Mouse (Mus musculus) neural tube, embryonic 13.5 days (tissue): ENCODE data around the gene Zfp853. TPM values are rescaled to one million over a fixed set of nuclear protein-coding genes. Genes with fewer than 3 reads are reported as not detected.

Experiments used
- ATAC-seq: fragments of 200-750 bp; cut with Nextera tagmentation; 2 replicates; pipeline ENCODE4 v1.8.0; 2017; ENCODE audit warnings: low read depth, mild to moderate bottlenecking, moderate TSS enrichment, moderate library complexity
- H3K27ac ChIP-seq: fragments of 300-500 bp; sonication (generic); replicated peaks from 2 replicates; pipeline ENCODE4 v1.5.1; 2015; ENCODE audit warnings: moderate library complexity, mild to moderate bottlenecking, inconsistent platforms
- H3K27me3 ChIP-seq: fragments of 300-500 bp; sonication (generic); 2 replicates; pipeline ENCODE4 v1.6.1; 2015; ENCODE audit warnings: mild to moderate bottlenecking, inconsistent platforms
- H3K36me3 ChIP-seq: fragments of 300-500 bp; sonication (generic); 2 replicates; pipeline ENCODE4 v1.6.1; 2015; ENCODE audit warnings: mild to moderate bottlenecking, inconsistent platforms
- H3K4me1 ChIP-seq: fragments of 300-500 bp; sonication (generic); replicated peaks from 2 replicates; pipeline ENCODE4 v1.6.1; 2015; ENCODE audit warnings: inconsistent platforms
- H3K4me2 ChIP-seq: fragments of 300-500 bp; sonication (generic); 2 replicates; pipeline ENCODE4 v1.6.1; 2015; ENCODE audit warnings: inconsistent platforms, mild to moderate bottlenecking, moderate library complexity
- H3K4me3 ChIP-seq: fragments of 300-500 bp; sonication (generic); 2 replicates; pipeline ENCODE4 v1.5.1; 2015; ENCODE audit warnings: mild to moderate bottlenecking, inconsistent platforms
- H3K9ac ChIP-seq: fragments of 300-500 bp; sonication (generic); 2 replicates; pipeline ENCODE4 v1.6.1; 2015; ENCODE audit warnings: moderate library complexity, mild to moderate bottlenecking, inconsistent platforms
- H3K9me3 ChIP-seq: fragments of 300-500 bp; sonication (generic); 2 replicates; pipeline ENCODE4 v1.6.1; 2016; ENCODE audit warnings: inconsistent platforms
- WGBS: fragments of 180-500 bp; shearing (Covaris S2); methylation state at CpG from one replicate; pipeline ENCODE4 v1.1.7; 2015; 5-methylcytosine and 5-hydroxymethylcytosine counted together
- polyA plus RNA-seq: library from polyadenylated mRNA; unstranded; fragments of >200 nt; fragmentation: Nextera tagmentation; extraction: Ambion mirVana; gene quantifications from 2 replicates; pipeline ENCODE4 v1.2.1, GENCODE M21; 2015

The Zfp853 gene
- polyA plus RNA-seq, 1 experiment from 2014 or later = 0.11 TPM

DNA sequence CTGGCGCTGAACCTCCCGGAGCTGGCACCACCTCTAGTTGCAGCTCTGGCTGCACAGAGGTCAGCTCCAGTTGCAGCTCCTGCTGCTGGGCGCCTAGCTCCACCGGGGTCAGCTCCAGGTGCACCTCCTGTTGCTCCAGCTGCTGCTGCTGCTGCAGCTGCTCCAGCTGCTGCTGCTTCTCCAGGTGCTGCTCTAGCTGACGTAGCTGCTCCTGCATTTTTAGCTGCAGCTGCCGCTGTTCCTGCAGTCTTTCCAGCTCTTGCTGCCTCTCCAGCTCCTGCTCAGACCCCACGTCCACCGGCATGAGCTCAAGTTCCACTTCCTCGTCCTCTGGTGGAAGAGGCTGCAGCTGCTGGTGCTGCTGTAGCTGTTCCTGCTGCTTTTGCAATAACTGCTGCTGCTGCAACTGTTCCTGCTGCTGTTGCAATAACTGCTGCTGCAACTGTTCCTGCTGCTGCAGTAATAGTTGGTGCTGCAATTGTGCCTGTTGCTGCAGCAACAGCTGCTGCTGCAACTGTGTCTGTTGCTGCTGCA, 5.0 kb downstream of the Zfp853 start:
- Histone ChIP-seq H3K27ac (no peak overlapping the region), H3K4me3 (peak overlapping the region; percentile 21), H3K9me3 (no peaks in the 10 kb centered on the region), H3K9ac (no peak overlapping the region), H3K4me1 (peaks cover 20% of the 10 kb centered on the region), H3K27me3 (peaks cover 93% of the 10 kb centered on the region), H3K4me2 (peak overlapping the region; percentile 39), H3K36me3 (0 out of 2 replicates have a peak, but pooled peaks cover 3% of the 10 kb centered on the region)
- 14% methylated on average over 9 of the region's 9 CpGs for WGBS
- no peak for ATAC-seq

DNA sequence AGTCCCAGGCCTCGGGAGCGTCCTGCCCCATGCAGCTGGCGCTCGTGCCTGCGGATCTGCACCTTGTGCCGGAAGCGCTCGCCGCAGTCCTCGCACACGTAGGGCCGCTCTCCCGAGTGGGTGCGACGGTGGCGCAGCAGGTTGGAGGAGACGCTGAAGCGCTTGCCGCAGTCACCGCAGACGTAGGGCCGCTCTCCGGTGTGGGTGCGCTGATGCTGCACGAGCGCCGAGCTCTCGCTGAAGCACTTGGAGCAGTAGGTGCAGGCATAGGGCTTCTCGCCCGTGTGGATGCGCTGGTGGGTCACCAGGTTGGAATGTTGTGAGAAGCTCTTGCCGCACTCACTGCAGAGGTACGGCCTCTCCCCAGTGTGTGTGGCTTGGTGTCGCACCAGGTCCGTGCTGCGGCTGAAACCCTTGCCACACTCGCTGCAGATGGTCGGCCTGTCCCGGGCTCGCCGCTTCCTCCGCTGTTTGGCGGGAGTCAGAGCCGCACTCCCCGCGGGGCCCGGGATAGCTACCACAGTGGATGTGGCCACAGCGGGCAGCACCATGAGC, 5.6 kb downstream of the Zfp853 start:
- WGBS = 2% methylated on average over 48 of the region's 48 CpGs
- H3K27ac ChIP-seq = no peak overlapping the region
- H3K36me3 ChIP-seq = 0 out of 2 replicates have a peak, but pooled peaks cover 3% of the 10 kb centered on the region
- ATAC-seq = no peak
- peak overlapping the region; percentile 39 for H3K4me2 ChIP-seq
- peak overlapping the region; percentile 41 for H3K9ac ChIP-seq
- no peaks in the 10 kb centered on the region for H3K9me3 ChIP-seq
- peak overlapping the region; percentile 21 for H3K4me3 ChIP-seq
- H3K27me3 ChIP-seq = peaks cover 91% of the 10 kb centered on the region
- peaks cover 14% of the 10 kb centered on the region for H3K4me1 ChIP-seq

- H3K27me3 ChIP-seq = peaks cover 62% of the 10 kb centered on the region
- H3K36me3 ChIP-seq = 0 out of 2 replicates have a peak, but pooled peaks cover 3% of the 10 kb centered on the region
- no peak overlapping the region for H3K4me2 ChIP-seq
- H3K4me1 ChIP-seq = peaks cover 12% of the 10 kb centered on the region
- no peak overlapping the region for H3K27ac ChIP-seq
- 45% methylated on average over 6 of the region's 6 CpGs for WGBS
- no peak overlapping the region for H3K9ac ChIP-seq
- no peak overlapping the region for H3K4me3 ChIP-seq
- no peaks in the 10 kb centered on the region for H3K9me3 ChIP-seq
- ATAC-seq = no peak
These were observed 8.7 kb downstream of the Zfp853 start for GRCm38 (mm10) chr5:143284762-143285161.

GRCm38 (mm10) chr5:143279247-143279646, 14.2 kb downstream of the Zfp853 start:
- H3K9me3 ChIP-seq = no peaks in the 10 kb centered on the region
- H3K4me1 ChIP-seq = no peaks in the 10 kb centered on the region
- no peak overlapping the region for H3K9ac ChIP-seq
- no peak overlapping the region for H3K4me2 ChIP-seq
- WGBS = 48% methylated on average over 10 of the region's 10 CpGs
- H3K27me3 ChIP-seq = peaks cover 16% of the 10 kb centered on the region
- H3K4me3 ChIP-seq = no peak overlapping the region
- ATAC-seq = no peak
- no peak overlapping the region for H3K27ac ChIP-seq
- H3K36me3 ChIP-seq = no peaks in the 10 kb centered on the region

- no peaks in the 10 kb centered on the region for H3K36me3 ChIP-seq
These were observed 17.7 kb downstream of the Zfp853 start for GRCm38 (mm10) chr5:143275761-143276160.

GRCm38 (mm10) chr5:143272540-143273330, 20.7 kb downstream of the Zfp853 start:
- Histone ChIP-seq H3K4me3 (no peak overlapping the region), H3K9ac (no peak overlapping the region), H3K4me1 (peaks cover 28% of the 10 kb centered on the region), H3K27ac (no peak overlapping the region), H3K4me2 (no peak overlapping the region), H3K36me3 (no peaks in the 10 kb centered on the region), H3K9me3 (no peaks in the 10 kb centered on the region), H3K27me3 (no peaks in the 10 kb centered on the region; the same call in none of the 2 replicates)
- ATAC-seq = no peak
- WGBS = 86% methylated on average over 16 of the region's 16 CpGs

More at GRCm38 (mm10) chr5:143275761-143276160, 17.7 kb downstream of the Zfp853 start:
- Histone ChIP-seq H3K27ac (no peak overlapping the region), H3K4me3 (no peak overlapping the region), H3K4me2 (no peak overlapping the region), H3K9me3 (no peaks in the 10 kb centered on the region), H3K9ac (no peak overlapping the region), H3K4me1 (peaks cover 6% of the 10 kb centered on the region), H3K27me3 (peaks cover 7% of the 10 kb centered on the region)
- no peak for ATAC-seq
- WGBS = 51% methylated on average over 5 of the region's 5 CpGs

DNA sequence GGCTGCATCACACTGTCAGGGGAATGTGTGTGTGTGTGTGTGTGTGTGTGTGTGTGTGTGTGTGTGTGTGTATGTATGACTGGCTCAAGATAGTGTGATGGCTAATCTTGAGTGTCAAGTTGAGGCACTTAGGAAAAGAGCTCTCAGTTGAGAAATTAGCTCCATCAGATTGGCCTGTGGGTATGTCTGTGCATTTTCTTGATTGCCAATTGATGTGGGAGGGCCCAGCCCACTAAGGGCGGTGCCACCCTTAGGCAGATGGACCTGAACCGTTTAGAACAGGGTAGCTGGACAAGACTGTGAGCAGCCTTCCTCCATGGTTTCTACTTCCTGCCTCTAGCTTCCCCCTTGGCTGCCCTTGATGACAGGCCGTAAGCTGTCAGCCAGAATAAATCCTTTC, 21.3 kb downstream of the Zfp853 start:
- WGBS = 73% methylated on average over 3 of the region's 3 CpGs
- no peak for ATAC-seq
- Histone ChIP-seq H3K27ac (no peak overlapping the region), H3K4me3 (no peak overlapping the region), H3K4me1 (peaks cover 34% of the 10 kb centered on the region), H3K4me2 (no peak overlapping the region), H3K9ac (no peak overlapping the region), H3K36me3 (no peaks in the 10 kb centered on the region), H3K9me3 (no peaks in the 10 kb centered on the region), H3K27me3 (no peaks in the 10 kb centered on the region; the same call in none of the 2 replicates)

GRCm38 (mm10) chr5:143271642-143272041, 21.8 kb downstream of the Zfp853 start:
- Histone ChIP-seq H3K9me3 (no peaks in the 10 kb centered on the region), H3K27me3 (no peaks in the 10 kb centered on the region; the same call in 1 of the 2 replicates), H3K27ac (no peak overlapping the region), H3K9ac (no peak overlapping the region), H3K4me2 (no peak overlapping the region), H3K4me1 (peaks cover 38% of the 10 kb centered on the region), H3K36me3 (no peaks in the 10 kb centered on the region), H3K4me3 (no peak overlapping the region)
- 89% methylated on average over 6 of the region's 6 CpGs for WGBS
- ATAC-seq = no peak

DNA sequence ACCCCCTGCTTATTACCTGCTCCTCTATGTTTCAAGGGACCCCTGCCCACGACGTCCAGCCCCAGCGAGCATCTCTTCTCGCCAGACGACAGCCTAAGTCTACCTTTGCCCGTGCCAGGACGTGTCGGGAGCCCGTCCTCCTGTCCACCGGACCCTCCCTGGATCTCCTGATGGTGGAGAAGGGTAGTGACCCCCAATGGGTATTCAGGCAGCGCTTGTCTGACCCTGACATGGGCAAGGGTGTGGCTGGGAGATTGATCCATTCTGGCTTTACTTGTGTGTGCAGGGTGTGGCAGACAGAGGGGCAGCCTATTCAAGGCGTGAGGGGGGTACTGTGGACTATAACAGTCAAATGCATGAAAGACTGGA, 23.3 kb downstream of the Zfp853 start:
- peak; percentile 51 for ATAC-seq
- peak overlapping the region; percentile 94 for H3K4me2 ChIP-seq
- peak overlapping the region; percentile 86 for H3K27ac ChIP-seq
- no peaks in the 10 kb centered on the region for H3K36me3 ChIP-seq
- no peaks in the 10 kb centered on the region for H3K9me3 ChIP-seq
- peak overlapping the region; percentile 87 for H3K4me3 ChIP-seq
- 5% methylated on average over 12 of the region's 12 CpGs for WGBS
- no peaks in the 10 kb centered on the region; the same call in 1 of the 2 replicates for H3K27me3 ChIP-seq
- peaks cover 48% of the 10 kb centered on the region for H3K4me1 ChIP-seq
- peak overlapping the region; percentile 96 for H3K9ac ChIP-seq

DNA sequence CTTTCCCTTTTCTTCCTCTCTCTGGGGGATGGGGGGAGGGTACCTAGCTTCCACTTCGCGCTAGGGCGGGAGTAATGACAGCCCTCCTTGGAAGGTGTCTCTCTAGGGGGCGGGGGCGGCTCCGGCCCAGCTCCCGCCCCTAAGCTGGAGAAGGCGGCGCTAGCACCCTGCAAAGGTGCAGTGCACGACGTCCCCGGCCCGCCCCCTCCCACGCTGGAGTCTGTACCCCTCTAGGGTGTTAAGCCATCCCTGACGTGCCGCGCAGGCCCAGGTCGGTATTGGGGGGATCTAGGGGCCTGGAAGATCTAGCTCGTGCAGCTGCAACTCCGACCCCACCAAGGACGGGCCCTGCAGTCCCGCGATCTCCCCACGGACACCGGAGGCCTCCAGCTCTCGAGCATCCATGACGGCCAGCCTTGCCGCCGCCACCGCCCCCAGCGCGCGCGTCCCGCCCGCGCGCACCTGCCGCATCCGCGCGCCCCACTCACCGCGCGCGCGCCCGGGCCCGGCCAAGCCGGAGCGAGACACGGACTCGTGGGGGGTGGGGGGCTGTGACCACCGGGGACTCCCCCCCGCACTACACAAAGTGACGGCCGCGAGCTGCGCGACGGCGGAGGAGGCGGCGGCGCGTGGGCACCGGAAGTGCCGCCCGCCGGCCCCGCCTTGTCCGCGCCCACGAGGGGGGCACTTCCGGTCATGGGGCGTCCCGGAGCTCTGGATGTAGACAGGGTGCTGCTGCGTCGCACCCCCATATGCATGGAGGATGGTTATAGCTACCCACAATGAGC, 23.9 kb downstream of the Zfp853 start, which contains the start of gene Zfp316:
Zfp316 (minus strand) TSS at position 660 of the 788 bp plus-strand sequence.
- H3K9me3 ChIP-seq = no peaks in the 10 kb centered on the region
- H3K4me1 ChIP-seq = peaks cover 48% of the 10 kb centered on the region
- H3K27me3 ChIP-seq = no peaks in the 10 kb centered on the region; the same call in 1 of the 2 replicates
- peak within 1 kb of the TSS; percentile 94 for H3K4me2 ChIP-seq
- ATAC-seq = peak; percentile 89
- peak within 1 kb of the TSS; percentile 86 for H3K27ac ChIP-seq
- H3K4me3 ChIP-seq = peak within 1 kb of the TSS; percentile 87
- peak within 1 kb of the TSS; percentile 96 for H3K9ac ChIP-seq
- peaks cover 4% of the 10 kb centered on the region for H3K36me3 ChIP-seq
- WGBS = under 1% methylated on average over 73 of the region's 79 CpGs

GRCm38 (mm10) chr5:143268985-143269362, 24.4 kb downstream of the Zfp853 start:
- ATAC-seq = peak; percentile 7; the same call in 1 of the 2 replicates
- H3K27me3 ChIP-seq = no peaks in the 10 kb centered on the region
- H3K4me2 ChIP-seq = peak overlapping the region; percentile 94
- peaks cover 48% of the 10 kb centered on the region for H3K4me1 ChIP-seq
- H3K4me3 ChIP-seq = peak overlapping the region; percentile 87
- H3K36me3 ChIP-seq = peaks cover 10% of the 10 kb centered on the region
- no peaks in the 10 kb centered on the region for H3K9me3 ChIP-seq
- 25% methylated on average over 8 of the region's 8 CpGs for WGBS
- H3K27ac ChIP-seq = peak overlapping the region; percentile 86
- peak overlapping the region; percentile 96 for H3K9ac ChIP-seq
